Mouse (Mus musculus) stomach, postnatal 0 days (tissue): Measurements from ENCODE around the gene Gnas.
A peak's percentile ranks its signal among the peaks of the same experiment; 100 is the strongest.

ENCODE experiments used
- CTCF ChIP-seq: IDR thresholded peaks from 2 replicates; pipeline ENCODE4 v1.5.1; 2016; ENCODE audit warnings: antibody characterized with exemption, low read depth, mild to moderate bottlenecking, moderate library complexity
- EP300 ChIP-seq: optimal IDR thresholded peaks from 2 replicates; pipeline ENCODE3; 2016; ENCODE audit warnings: antibody characterized with exemption

GRCm38 (mm10) chr2:174297086-174297571 lies 13.0 kb downstream of the Gnas start:
- peak; percentile 61 for TF ChIP-seq CTCF
- no peak for TF ChIP-seq EP300
